Mouse (Mus musculus) adrenal gland, adult 8-10 months (tissue): ENCODE measurements around the gene Rapsn. TPM values are rescaled to one million over a fixed set of nuclear protein-coding genes. Genes with fewer than 3 reads are reported as not detected.

Experiments used
- DNase-seq: peaks from one replicate; pipeline ENCODE4 v3.0.0; 2022
- total RNA-seq, 4 experiments: library from RNA; stranded (reverse); gene quantifications; 2 replicates each; pipeline ENCODE4 v1.2.4; 2022

Gene Rapsn
- total RNA-seq, 4 experiments from 2014 or later: 1.6 to 7.5 (median 3.5) TPM

- no peak for DNase-seq
Observed at GRCm38 (mm10) chr2:91053181-91053933, 17.9 kb downstream of the Rapsn start.

GRCm38 (mm10) chr2:91053934-91054382 is 18.5 kb downstream of the Rapsn start, which contains the start of gene Psmc3:
Gene Psmc3 (plus strand): TSS chr2:91054009.
- peak; percentile 95 for DNase-seq

- DNase-seq: no peak
Observed at GRCm38 (mm10) chr2:91058435-91058834, 23.0 kb downstream of the Rapsn start.

- DNase-seq: no peak
Observed at GRCm38 (mm10) chr2:91059376-91059775, 24.0 kb downstream of the Rapsn start.

GRCm38 (mm10) chr2:91060544-91061355 is 25.3 kb downstream of the Rapsn start:
- no peak for DNase-seq

GRCm38 (mm10) chr2:91061849-91062481 is 26.5 kb downstream of the Rapsn start:
- DNase-seq: no peak

- no peak for DNase-seq
Observed at GRCm38 (mm10) chr2:91062779-91063606, 27.6 kb downstream of the Rapsn start.

GRCm38 (mm10) chr2:91064211-91064610 is 28.8 kb downstream of the Rapsn start:
- DNase-seq: no peak

GRCm38 (mm10) chr2:91065544-91065943 is 30.1 kb downstream of the Rapsn start:
- DNase-seq: peak; percentile 37

- no peak for DNase-seq
Observed at GRCm38 (mm10) chr2:91066455-91066854, 31.0 kb downstream of the Rapsn start.

GRCm38 (mm10) chr2:91068162-91068871 is 32.9 kb downstream of the Rapsn start:
- no peak for DNase-seq

GRCm38 (mm10) chr2:91068872-91069165 is 33.4 kb downstream of the Rapsn start:
- DNase-seq: no peak

GRCm38 (mm10) chr2:91069306-91070000 is 34.0 kb downstream of the Rapsn start:
- no peak for DNase-seq

- DNase-seq: peak; percentile 97
Observed at GRCm38 (mm10) chr2:91070076-91070800, 34.8 kb downstream of the Rapsn start, which contains the start of gene Slc39a13. Gene Slc39a13 (minus strand): TSS chr2:91070417.

- DNase-seq: no peak
Observed at GRCm38 (mm10) chr2:91071059-91071458, 35.6 kb downstream of the Rapsn start.

GRCm38 (mm10) chr2:91072092-91072491 is 36.7 kb downstream of the Rapsn start:
- DNase-seq: no peak

- DNase-seq: no peak
Observed at GRCm38 (mm10) chr2:91077957-91078313, 42.5 kb downstream of the Rapsn start.

- DNase-seq: no peak
Observed at GRCm38 (mm10) chr2:91078314-91079025, 43.0 kb downstream of the Rapsn start.

GRCm38 (mm10) chr2:91079026-91079384 is 43.6 kb downstream of the Rapsn start:
- DNase-seq: no peak
